Mouse (Mus musculus) neural tube, embryonic 15.5 days (tissue): ENCODE data around the gene Prok2. TPM values are rescaled to one million over a fixed set of nuclear protein-coding genes. Genes with fewer than 3 reads are reported as not detected.

Experiments used
- ATAC-seq: fragments of 200-750 bp; cut with Nextera tagmentation; 2 replicates; pipeline ENCODE4 v1.8.0; 2017; ENCODE audit warnings: mild to moderate bottlenecking, moderate TSS enrichment, moderate library complexity; ENCODE audit not compliant: low FRiP score
- H3K27ac ChIP-seq: fragments of 300-500 bp; sonication (generic); replicated peaks from 2 replicates; pipeline ENCODE4 v1.5.1; 2015; ENCODE audit warnings: mild to moderate bottlenecking, inconsistent platforms
- H3K27me3 ChIP-seq: fragments of 300-500 bp; sonication (generic); replicated peaks from 2 replicates; pipeline ENCODE4 v1.6.1; 2015; ENCODE audit warnings: inconsistent platforms
- H3K36me3 ChIP-seq: fragments of 300-500 bp; sonication (generic); 2 replicates; pipeline ENCODE4 v1.6.1; 2015; ENCODE audit warnings: inconsistent platforms
- H3K4me1 ChIP-seq: fragments of 300-500 bp; sonication (generic); 2 replicates; pipeline ENCODE4 v1.6.1; 2015; ENCODE audit warnings: inconsistent platforms
- H3K4me2 ChIP-seq: fragments of 300-500 bp; sonication (generic); 2 replicates; pipeline ENCODE4 v1.6.1; 2015; ENCODE audit warnings: inconsistent platforms, mild to moderate bottlenecking, moderate library complexity
- H3K4me3 ChIP-seq: fragments of 300-500 bp; sonication (generic); replicated peaks from 2 replicates; pipeline ENCODE4 v1.5.1; 2015; ENCODE audit warnings: mild to moderate bottlenecking, inconsistent platforms
- H3K9ac ChIP-seq: fragments of 300-500 bp; sonication (generic); replicated peaks from 2 replicates; pipeline ENCODE4 v1.6.1; 2015; ENCODE audit warnings: mild to moderate bottlenecking, inconsistent platforms
- H3K9me3 ChIP-seq: fragments of 300-500 bp; sonication (generic); replicated peaks from 2 replicates; pipeline ENCODE4 v1.6.1; 2016; ENCODE audit warnings: inconsistent platforms
- WGBS: fragments of 180-500 bp; shearing (Covaris S2); methylation state at CpG from one replicate; pipeline ENCODE4 v1.1.7; 2015; ENCODE audit warnings: mixed read lengths; 5-methylcytosine and 5-hydroxymethylcytosine counted together
- polyA plus RNA-seq: library from polyadenylated mRNA; unstranded; fragments of >200 nt; fragmentation: Nextera tagmentation; extraction: Ambion mirVana; gene quantifications from 2 replicates; pipeline ENCODE4 v1.2.1, GENCODE M21; 2015

The Prok2 gene
- polyA plus RNA-seq, 1 experiment from 2014 or later, result 0.31 TPM

- peaks cover 6% of the 10 kb centered on the region; the same call in 1 of the 2 replicates for H3K27me3 ChIP-seq
- H3K9me3 ChIP-seq, result no peaks in the 10 kb centered on the region
- H3K4me1 ChIP-seq, result peaks cover 52% of the 10 kb centered on the region
- H3K4me3 ChIP-seq, result peak overlapping the region; percentile 68
- 41% methylated on average over 8 of the region's 8 CpGs for WGBS
- H3K9ac ChIP-seq, result peak overlapping the region; percentile 82
- peak overlapping the region; percentile 96 for H3K4me2 ChIP-seq
- ATAC-seq, result no peak
- no peaks in the 10 kb centered on the region for H3K36me3 ChIP-seq
- peak overlapping the region; percentile 69 for H3K27ac ChIP-seq
These were observed 58.9 kb downstream of the Prok2 start for GRCm38 (mm10) chr6:99667290-99667689.

DNA sequence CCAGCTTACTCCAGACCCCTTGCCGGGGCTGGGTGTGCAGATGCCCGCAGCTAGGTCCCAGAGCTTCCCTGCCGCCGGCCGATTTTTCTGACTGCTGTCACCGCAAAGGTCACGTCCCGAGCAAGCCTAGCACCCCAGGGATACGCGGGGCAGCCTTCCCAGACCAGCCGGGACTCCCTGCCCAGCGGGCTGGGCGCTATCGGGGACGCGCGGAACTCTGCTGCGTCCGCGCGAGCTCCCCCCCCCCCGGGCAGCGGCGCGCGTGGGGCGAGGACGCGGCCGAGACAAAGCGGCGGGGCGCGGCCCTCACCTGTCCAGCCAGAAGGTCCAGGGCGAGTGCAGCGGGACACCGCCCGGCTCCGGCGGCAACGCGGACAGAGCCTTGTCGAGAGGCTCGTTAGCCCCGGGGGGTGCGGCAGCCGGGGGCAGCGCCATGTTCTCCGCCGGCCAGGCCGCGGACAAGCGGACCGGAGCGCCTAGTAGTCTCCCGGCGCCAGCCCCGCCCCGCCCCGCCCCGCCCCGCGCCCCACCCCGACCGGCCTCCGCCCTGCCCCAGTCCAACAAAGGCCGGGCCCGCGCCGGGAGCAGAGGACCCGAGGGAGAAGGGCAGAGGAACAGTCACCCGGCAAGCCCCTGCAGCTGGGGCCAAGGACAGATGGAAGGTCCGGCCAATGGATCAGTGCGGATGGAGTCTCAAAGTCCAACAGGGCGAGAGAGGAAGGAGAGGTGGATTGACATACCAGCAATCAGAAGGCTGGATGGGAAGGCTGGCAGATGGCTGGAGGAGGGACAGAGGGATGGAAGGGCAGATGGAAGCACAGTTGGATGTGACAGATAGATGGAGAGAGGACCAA, 59.6 kb downstream of the Prok2 start, which contains the start of the genes Eif4e3 and Gm20696:
Gene Eif4e3, minus strand, starts transcription at position 454 of the 854 bp plus-strand sequence.
Gene Gm20696, minus strand, starts transcription at position 480 of the 854 bp plus-strand sequence.
- no peaks in the 10 kb centered on the region for H3K36me3 ChIP-seq
- peaks cover 6% of the 10 kb centered on the region; the same call in 1 of the 2 replicates for H3K27me3 ChIP-seq
- H3K27ac ChIP-seq, result peak within 1 kb of the TSS; percentile 69
- ATAC-seq, result peak; percentile 21; the same call in 1 of the 2 replicates
- peaks cover 52% of the 10 kb centered on the region for H3K4me1 ChIP-seq
- H3K9ac ChIP-seq, result peak within 1 kb of the TSS; percentile 82
- peak within 1 kb of the TSS; percentile 96 for H3K4me2 ChIP-seq
- WGBS, result under 1% methylated on average over 72 of the region's 75 CpGs
- peak within 1 kb of the TSS; percentile 68 for H3K4me3 ChIP-seq
- no peaks in the 10 kb centered on the region for H3K9me3 ChIP-seq

GRCm38 (mm10) chr6:99665457-99666317, 60.5 kb downstream of the Prok2 start:
- no peak for ATAC-seq
- H3K27ac ChIP-seq, result peak overlapping the region; percentile 69
- H3K4me3 ChIP-seq, result peak overlapping the region; percentile 68
- WGBS, result 31% methylated on average over 16 of the region's 16 CpGs
- H3K36me3 ChIP-seq, result no peaks in the 10 kb centered on the region
- H3K4me1 ChIP-seq, result peaks cover 48% of the 10 kb centered on the region
- peak overlapping the region; percentile 96 for H3K4me2 ChIP-seq
- H3K9me3 ChIP-seq, result no peaks in the 10 kb centered on the region
- H3K27me3 ChIP-seq, result peaks cover 6% of the 10 kb centered on the region; the same call in 1 of the 2 replicates
- peak overlapping the region; percentile 82 for H3K9ac ChIP-seq

GRCm38 (mm10) chr6:99663232-99663631, 63.0 kb downstream of the Prok2 start:
- H3K4me2 ChIP-seq, result no peak overlapping the region
- peaks cover 9% of the 10 kb centered on the region; the same call in 1 of the 2 replicates for H3K27me3 ChIP-seq
- 84% methylated on average over 8 of the region's 8 CpGs for WGBS
- no peaks in the 10 kb centered on the region for H3K36me3 ChIP-seq
- no peak for ATAC-seq
- no peak overlapping the region for H3K27ac ChIP-seq
- H3K4me1 ChIP-seq, result peaks cover 26% of the 10 kb centered on the region
- H3K4me3 ChIP-seq, result no peak overlapping the region
- no peak overlapping the region for H3K9ac ChIP-seq
- H3K9me3 ChIP-seq, result no peaks in the 10 kb centered on the region

Other genes starting within 250 kb of the Prok2 start
- 51.0 and 63.9 TPM in 2 replicates for gene Foxp1, start 203.7 kb downstream of the Prok2 start, polyA plus RNA-seq
- 7.0 and 9.2 TPM in 2 replicates for gene Eif4e3, start 59.6 kb downstream of the Prok2 start, polyA plus RNA-seq
- 2.3 and 2.7 TPM in 2 replicates for gene Gm20696, start 59.6 kb downstream of the Prok2 start, polyA plus RNA-seq
- gene Gpr27, start 33.7 kb downstream of the Prok2 start, polyA plus RNA-seq, result 15.8 and 20.7 TPM in 2 replicates